Mouse (Mus musculus): ENCODE measurements around the gene Otof.
A peak's percentile ranks its signal among the peaks of the same experiment; 100 is the strongest.

Gene Otof

DNA sequence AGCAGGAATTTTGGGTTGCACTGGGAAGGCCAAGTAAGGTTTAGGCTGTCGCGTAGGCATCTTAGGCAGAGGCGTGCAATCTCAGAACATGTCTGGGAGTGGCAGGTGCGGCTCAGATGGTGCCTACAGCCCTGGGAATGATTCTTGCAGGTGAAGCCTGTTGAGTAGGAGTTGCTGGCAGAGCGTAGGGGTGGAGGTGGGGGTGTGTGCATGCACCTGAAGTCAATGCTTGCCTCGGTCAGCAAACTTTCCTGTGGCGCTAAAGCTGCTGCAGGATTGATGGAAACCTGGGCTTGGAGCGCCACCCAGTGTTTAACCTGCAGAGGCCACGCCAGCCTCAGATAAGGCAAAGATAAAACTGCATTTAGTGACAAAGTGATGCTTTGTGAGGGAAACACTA is 118.6 kb downstream of the Otof start:
- peak; percentile 41 for DNase-seq (ENCODE audit: extremely low spot score, low read depth, low spot score)

DNA sequence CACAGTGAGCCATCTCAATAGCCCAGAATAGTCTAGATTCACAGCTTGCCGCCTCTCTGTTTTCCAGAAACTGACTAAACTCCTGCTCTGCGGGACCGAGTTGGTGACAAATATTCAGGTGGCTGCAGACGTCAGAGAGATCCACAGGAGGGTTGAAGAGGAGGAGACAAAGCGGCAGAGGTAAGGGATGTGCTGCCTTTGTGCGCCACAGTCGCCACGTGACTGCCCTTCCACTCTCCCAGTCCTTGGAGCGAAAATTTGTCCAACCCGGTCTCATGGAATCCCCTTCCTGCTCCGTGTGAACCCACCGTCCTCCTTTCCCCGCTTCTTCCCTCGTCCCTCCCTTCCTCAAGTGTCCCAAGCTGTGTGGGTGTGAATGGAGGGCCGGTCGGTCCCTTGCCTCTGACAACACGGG is 119.1 kb downstream of the Otof start:
- DNase-seq (ENCODE audit: extremely low spot score, low read depth, low spot score), result no peak

DNA sequence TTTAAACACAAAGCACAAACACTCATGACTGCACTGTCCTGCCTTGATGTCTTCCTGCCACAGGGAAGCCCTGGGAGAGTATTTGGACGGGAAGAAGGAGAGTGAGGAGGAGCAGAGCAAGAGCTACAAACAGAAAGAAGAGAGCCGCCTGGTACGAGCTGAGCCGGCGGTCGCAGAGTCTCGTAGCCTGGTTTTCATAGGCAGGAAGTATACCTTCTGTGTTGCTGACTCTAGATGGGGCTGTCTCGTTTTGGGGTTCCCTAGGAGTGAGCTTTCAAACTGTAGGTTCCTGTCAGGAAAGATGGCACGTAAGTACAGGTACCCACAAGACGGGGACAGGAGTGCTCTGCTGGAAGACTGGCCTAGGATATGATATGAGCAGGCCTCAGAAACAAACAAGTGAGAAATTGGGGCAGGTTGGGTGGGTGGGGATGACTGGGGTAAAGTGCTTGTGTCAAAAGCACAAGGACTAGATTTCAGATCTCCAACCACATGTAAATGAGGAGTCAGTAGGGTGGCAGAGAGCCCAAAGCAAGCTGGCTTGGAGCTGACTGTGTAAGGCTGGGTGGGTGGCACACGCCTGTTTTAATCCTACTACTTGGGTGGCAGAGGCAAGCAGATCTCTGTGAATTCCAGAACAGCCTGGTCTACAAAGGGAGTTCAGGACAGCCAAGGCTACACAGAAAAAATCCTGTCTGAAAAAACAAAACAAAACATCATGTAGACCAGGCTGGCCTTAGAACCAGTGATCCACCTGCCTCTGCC is 119.9 kb downstream of the Otof start:
- no peak for DNase-seq (ENCODE audit: extremely low spot score, low read depth, low spot score)

DNA sequence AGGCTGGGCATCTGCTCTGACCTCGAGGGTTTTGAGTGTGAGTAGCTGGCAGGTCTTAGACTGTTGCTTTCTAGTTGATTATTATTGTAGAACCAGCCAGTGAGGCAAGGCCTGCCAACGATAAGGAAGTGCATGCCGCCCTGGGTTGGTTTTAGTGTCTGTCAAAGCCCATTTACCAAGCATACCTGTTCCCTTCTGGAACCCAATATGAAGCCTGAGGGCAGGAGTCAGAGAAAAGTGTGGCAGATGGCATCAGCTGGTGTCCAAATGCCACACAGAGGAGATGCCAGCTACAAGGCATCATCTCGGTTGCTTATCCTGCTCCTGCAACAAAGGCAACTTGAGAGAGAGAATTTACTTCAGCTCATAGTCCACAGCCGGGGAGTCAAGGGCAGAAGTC is 120.9 kb downstream of the Otof start:
- no peak for DNase-seq (ENCODE audit: extremely low spot score, low read depth, low spot score)

Measured in hindlimb bud, embryonic 11.5 days (tissue).